Mouse (Mus musculus): ENCODE measurements around the gene Cd79a.

Cd79a gene

GRCm38 (mm10) chr7:24897224-24897623 is at the start of gene Cd79a:
Cd79a (plus strand) TSS chr7:24897381.
- DNase-seq = no peak

GRCm38 (mm10) chr7:24850162-24850561 is 47.0 kb upstream of the Cd79a start:
- DNase-seq = no peak

GRCm38 (mm10) chr7:24850899-24851303 is 46.3 kb upstream of the Cd79a start:
- no peak for DNase-seq

- DNase-seq = no peak
Measured at GRCm38 (mm10) chr7:24851596-24852325, 45.4 kb upstream of the Cd79a start.

GRCm38 (mm10) chr7:24852557-24853232 is 44.5 kb upstream of the Cd79a start:
- no peak for DNase-seq

GRCm38 (mm10) chr7:24853233-24853563 is 44.0 kb upstream of the Cd79a start:
- DNase-seq = no peak

GRCm38 (mm10) chr7:24853695-24854094 is 43.5 kb upstream of the Cd79a start:
- no peak for DNase-seq

- no peak for DNase-seq
Measured at GRCm38 (mm10) chr7:24856460-24857120, 40.6 kb upstream of the Cd79a start.

GRCm38 (mm10) chr7:24859234-24859633 is 37.9 kb upstream of the Cd79a start:
- no peak for DNase-seq

GRCm38 (mm10) chr7:24861913-24862312 is 35.3 kb upstream of the Cd79a start, which contains the start of gene Gm9844:
Gm9844 (plus strand) TSS chr7:24862213.
- DNase-seq = no peak

GRCm38 (mm10) chr7:24862853-24863252 is 34.3 kb upstream of the Cd79a start:
- no peak for DNase-seq

GRCm38 (mm10) chr7:24864156-24864555 is 33.0 kb upstream of the Cd79a start:
- DNase-seq = no peak

- no peak for DNase-seq
Measured at GRCm38 (mm10) chr7:24869080-24869479, 28.1 kb upstream of the Cd79a start.

- no peak for DNase-seq
Measured at GRCm38 (mm10) chr7:24869532-24870165, 27.5 kb upstream of the Cd79a start, which contains the start of the genes Lypd4 and Dmrtc2. Lypd4 (minus strand) TSS chr7:24869941. Dmrtc2 (plus strand) TSS chr7:24870057.

GRCm38 (mm10) chr7:24877588-24877987 is 19.6 kb upstream of the Cd79a start:
- DNase-seq = no peak

GRCm38 (mm10) chr7:24879620-24880019 is 17.6 kb upstream of the Cd79a start:
- no peak for DNase-seq

- no peak for DNase-seq
Measured at GRCm38 (mm10) chr7:24882416-24883199, 14.6 kb upstream of the Cd79a start.

GRCm38 (mm10) chr7:24883896-24884692 is 13.1 kb upstream of the Cd79a start, which contains the start of gene Rps19:
Rps19 (plus strand) TSS chr7:24884371.
- peak; percentile 96 for DNase-seq

GRCm38 (mm10) chr7:24884693-24885291 is 12.4 kb upstream of the Cd79a start:
- no peak for DNase-seq

- no peak for DNase-seq
Measured at GRCm38 (mm10) chr7:24885468-24886307, 11.5 kb upstream of the Cd79a start.
